Mouse (Mus musculus): ENCODE measurements around the gene Samd4b. TPM values are rescaled to one million over a fixed set of nuclear protein-coding genes. Genes with fewer than 3 reads are reported as not detected.

Samd4b gene
- total and polyA plus RNA-seq, 3 experiments: 6.4 to 45.9 TPM; not detected in 1

DNA sequence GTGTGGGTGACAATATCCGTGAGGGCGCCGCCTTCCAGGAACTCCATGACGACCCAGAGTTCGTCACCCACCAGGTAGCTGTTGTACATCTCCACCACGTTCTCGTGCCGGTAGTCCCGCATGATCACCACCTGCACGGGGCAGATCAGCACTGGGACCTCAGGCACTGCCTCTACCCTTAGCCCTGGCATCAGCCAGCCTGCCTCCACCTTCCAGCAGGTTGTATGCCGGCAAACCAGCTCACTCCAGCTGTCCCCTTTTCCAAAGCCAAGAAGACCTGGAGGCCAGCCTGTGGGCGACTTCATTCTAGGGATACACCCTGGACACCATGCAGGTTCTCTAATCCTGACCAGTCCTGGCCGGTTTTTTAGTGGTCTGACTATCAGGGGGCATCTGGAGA is 35.0 kb downstream of the Samd4b start:
- Histone ChIP-seq H3K9me3 (replicated peaks; ENCODE audit: insufficient read depth, low read length) (no peaks in the 10 kb centered on the region), H3K79me2 (ENCODE audit: control insufficient read depth, insufficient read depth, low read length, poor library complexity) (no peaks in the 10 kb centered on the region), H3K27me3 (ENCODE audit: control insufficient read depth in 1 of 2, insufficient read depth in 2 of 2, low read length in 2 of 2) (no peaks in the 10 kb centered on the region), H3K4me1 (ENCODE audit: control insufficient read depth in 1 of 2, insufficient read depth in 2 of 2, low read length in 2 of 2) (peaks cover 0 to 3% of the 10 kb centered on the region in 2 experiments; a peak in 1 of 4 replicates), H3K36me3 (ENCODE audit: control insufficient read depth in 1 of 2, insufficient read depth in 2 of 2, low read length in 2 of 2) (no peaks in the 10 kb centered on the region; a peak in 1 of 4 replicates), H3K27ac (ENCODE audit: control insufficient read depth, low read depth, low read length) (no peak overlapping the region), H3K9ac (ENCODE audit: control insufficient read depth, low read depth, low read length, poor library complexity, severe bottlenecking) (no peak overlapping the region), H3K4me3 (ENCODE audit: control insufficient read depth in 1 of 2, insufficient read depth in 1 of 2, low read depth in 2 of 2, low read length in 2 of 2) (no peak overlapping the region)
- DNase-seq (ENCODE audit: low read depth, low spot score): no peak
- TF ChIP-seq POLR2AphosphoS5 (IDR thresholded peaks at IDR 0.05; ENCODE audit: borderline replicate concordance, low read depth, low read length) (no peak), SMC3 (IDR thresholded peaks at IDR 0.05; ENCODE audit: low read depth, low read length) (no peak), KAT2A (conservative IDR thresholded peaks at IDR 0.05; ENCODE audit: low read depth, low read length) (no peak), TAL1 (IDR thresholded peaks at IDR 0.05; ENCODE audit: low read length) (no peak), MEF2A (IDR thresholded peaks at IDR 0.05; ENCODE audit: extremely low read depth, insufficient replicate concordance, low read depth, low read length, poor library complexity, severe bottlenecking) (no peak), EP300 (IDR thresholded peaks at IDR 0.05; ENCODE audit: low read depth in 1 of 2, low read length in 2 of 2) (no peak), JUND (IDR thresholded peaks at IDR 0.05; ENCODE audit: low read depth, low read length) (no peak), BHLHE40 (IDR thresholded peaks at IDR 0.05; ENCODE audit: borderline replicate concordance, low read depth, low read length) (no peak), NRF1 (IDR thresholded peaks at IDR 0.05; ENCODE audit: insufficient read depth, low read depth, low read length, poor library complexity, severe bottlenecking) (no peak), HCFC1 (IDR thresholded peaks at IDR 0.05; ENCODE audit: low read depth, low read length) (no peak), ETS1 (IDR thresholded peaks at IDR 0.05; ENCODE audit: low read depth, low read length) (no peak), ELF1 (IDR thresholded peaks at IDR 0.05; ENCODE audit: low read depth, low read length) (no peak), RAD21 (IDR thresholded peaks at IDR 0.05; ENCODE audit: low read depth, low read length) (no peak), POLR2AphosphoS2 (IDR thresholded peaks at IDR 0.05; ENCODE audit: low read length) (no peak), SIN3A (IDR thresholded peaks at IDR 0.05; ENCODE audit: low read length) (no peak)

DNA sequence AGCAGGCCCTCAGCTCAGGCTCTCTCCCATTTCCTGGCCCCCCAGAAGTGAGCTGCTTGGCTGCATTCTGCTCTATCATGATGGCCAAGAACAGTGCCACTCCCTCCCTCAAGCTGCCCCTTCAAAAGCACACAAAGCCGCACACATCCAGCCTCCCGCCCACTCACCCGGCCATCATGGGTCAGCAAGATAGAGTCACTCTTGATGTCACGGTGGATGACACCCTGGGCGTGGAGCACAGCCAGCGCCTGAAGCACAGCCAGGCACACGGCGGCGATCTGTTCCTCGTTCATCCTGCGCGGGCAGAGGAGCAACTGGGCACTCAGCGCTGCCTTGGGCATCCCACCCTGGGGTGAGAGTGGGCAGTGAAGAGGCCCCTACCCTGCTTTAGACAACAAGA is 35.6 kb downstream of the Samd4b start:
- no peaks in the 10 kb centered on the region; a peak in 1 of 4 replicates for H3K36me3 ChIP-seq (ENCODE audit: control insufficient read depth in 1 of 2, insufficient read depth in 2 of 2, low read length in 2 of 2)

More for the DNA sequence above, 35.6 kb downstream of the Samd4b start:
- no peak overlapping the region for H3K4me3 ChIP-seq (ENCODE audit: control insufficient read depth in 1 of 2, insufficient read depth in 1 of 2, low read depth in 2 of 2, low read length in 2 of 2)
- H3K4me1 ChIP-seq (ENCODE audit: control insufficient read depth in 1 of 2, insufficient read depth in 2 of 2, low read length in 2 of 2): no peaks in the 10 kb centered on the region; a peak in 1 of 4 replicates
- no peak overlapping the region for H3K27ac ChIP-seq (ENCODE audit: control insufficient read depth, low read depth, low read length)
- TF ChIP-seq CHD1 (IDR thresholded peaks at IDR 0.05; ENCODE audit: low read depth, low read length) (no peak), HCFC1 (IDR thresholded peaks at IDR 0.05; ENCODE audit: low read depth, low read length) (no peak)
- H3K79me2 ChIP-seq (ENCODE audit: control insufficient read depth, insufficient read depth, low read length, poor library complexity): no peaks in the 10 kb centered on the region
- no peak for DNase-seq (ENCODE audit: low read depth, low spot score)
- no peaks in the 10 kb centered on the region for H3K9me3 ChIP-seq (replicated peaks; ENCODE audit: insufficient read depth, low read length)
- H3K9ac ChIP-seq (ENCODE audit: control insufficient read depth, low read depth, low read length, poor library complexity, severe bottlenecking): no peak overlapping the region
- no peaks in the 10 kb centered on the region for H3K27me3 ChIP-seq (ENCODE audit: control insufficient read depth in 1 of 2, insufficient read depth in 2 of 2, low read length in 2 of 2)

Measured in MEL (cell line).